Comparison of ENCODE assay signal across 8 mouse cellular contexts in the genomic region with DNA sequence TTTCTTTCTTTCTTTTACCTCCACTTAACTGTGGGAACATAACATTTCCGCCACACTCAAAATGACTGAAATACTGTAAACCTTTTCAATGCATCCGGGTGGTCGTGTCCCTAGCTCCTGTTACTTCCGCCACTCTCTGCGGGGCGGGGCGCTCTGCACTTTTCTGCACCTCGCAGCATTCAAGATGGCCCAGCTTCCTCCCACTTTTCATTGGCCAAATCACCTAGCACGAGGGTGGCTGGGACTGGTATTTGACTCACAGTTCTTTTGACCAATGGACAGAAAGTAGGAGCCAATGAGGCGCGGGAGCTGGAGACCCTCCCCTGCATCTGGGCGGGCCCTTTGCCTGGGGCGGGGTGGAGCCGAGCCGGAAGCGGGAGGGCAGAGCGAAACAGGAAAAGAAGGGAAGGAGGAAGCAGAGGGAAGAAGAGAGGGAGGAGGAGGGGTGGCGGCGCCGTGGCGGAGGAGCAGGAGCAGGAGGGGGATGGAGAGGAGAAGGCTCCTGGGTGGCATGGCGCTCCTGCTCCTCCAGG. TPM values are rescaled to one million over a fixed set of nuclear protein-coding genes. Genes with fewer than 3 reads are reported as not detected.
DNase-seq lines count a peak whose midpoint lies in the region; ATAC-seq and TF ChIP-seq lines count a peak whose summit lies in the region.

A gene (plus strand): TSS at position 365 of the 533 bp plus-strand sequence.

- TF ChIP-seq CTCF in C2C12 (IDR thresholded peaks at IDR 0.05; ENCODE audit: control insufficient read depth, insufficient read depth, insufficient read length) = no peak
- no peak for TF ChIP-seq CTCF in brain, embryonic 14.5 days (IDR thresholded peaks at IDR 0.05; ENCODE audit: borderline replicate concordance, extremely low read depth, insufficient read depth, insufficient read length)
- no peak for TF ChIP-seq CTCF in liver, adult 2 months (IDR thresholded peaks at IDR 0.05; ENCODE audit: low read depth, low read length)

- WGBS in heart, embryonic 11.5 days (ENCODE audit: insufficient replicate concordance) = 1% methylated on average over 22 of the region's 22 CpGs
- WGBS in kidney, embryonic 16.5 days = under 1% methylated on average over 18 of the region's 22 CpGs
- WGBS in liver, adult 2 months = 2% methylated on average over 22 of the region's 22 CpGs

- peak; percentile 100 for DNase-seq in brain, embryonic 14.5 days (ENCODE audit: low read depth)
- DNase-seq in liver, adult 2 months (ENCODE audit: extremely low read depth, low read depth, low spot score) = peak; percentile 97
- DNase-seq in splenic B cell, adult 2 months (ENCODE audit: low read depth, low spot score) = peak; percentile 99

- peak within 1 kb of the TSS; percentile 83 for H3K9ac ChIP-seq in heart, embryonic 11.5 days (ENCODE audit: low read depth, low read length)
- H3K9ac ChIP-seq in kidney, embryonic 16.5 days (replicated peaks; ENCODE audit: low read length) = peak within 1 kb of the TSS; percentile 88
- peak within 1 kb of the TSS; percentile 93 for H3K9ac ChIP-seq in liver, adult 2 months (ENCODE audit: low read depth, low read length)

- no peaks in the 10 kb centered on the region for H3K9me3 ChIP-seq in erythroblast, embryonic 14.5 days (ENCODE audit: control insufficient read depth, low read length)
- H3K9me3 ChIP-seq in heart, embryonic 11.5 days (replicated peaks; ENCODE audit: control insufficient read depth, low read length) = no peaks in the 10 kb centered on the region
- no peaks in the 10 kb centered on the region for H3K9me3 ChIP-seq in kidney, embryonic 16.5 days (ENCODE audit: low read length)

- H3K4me1 ChIP-seq in erythroblast, embryonic 14.5 days (ENCODE audit: control insufficient read depth) = peaks cover 40% of the 10 kb centered on the region
- peaks cover 12% of the 10 kb centered on the region for H3K4me1 ChIP-seq in heart, embryonic 11.5 days (ENCODE audit: control insufficient read depth, insufficient read depth, low read length)
- peaks cover 34% of the 10 kb centered on the region for H3K4me1 ChIP-seq in kidney, embryonic 16.5 days (ENCODE audit: insufficient read depth, low read length)
- peaks cover 15% of the 10 kb centered on the region for H3K4me1 ChIP-seq in liver, adult 2 months (ENCODE audit: control insufficient read depth, insufficient read depth, low read length)

- H3K4me2 ChIP-seq in heart, embryonic 11.5 days = peak within 1 kb of the TSS; percentile 84
- peak within 1 kb of the TSS; percentile 86 for H3K4me2 ChIP-seq in kidney, embryonic 16.5 days (replicated peaks; ENCODE audit: low read depth, low read length)
- H3K4me2 ChIP-seq in myocyte (ENCODE audit: low read depth) = peak within 1 kb of the TSS; percentile 81

- H3K36me3 ChIP-seq in C2C12 (ENCODE audit: control insufficient read depth, insufficient read depth) (no peaks in the 10 kb centered on the region), myocyte (ENCODE audit: control insufficient read depth, insufficient read depth) (no peaks in the 10 kb centered on the region)
- peaks cover 6% of the 10 kb centered on the region for H3K36me3 ChIP-seq in erythroblast, embryonic 14.5 days (ENCODE audit: control insufficient read depth)
- no peaks in the 10 kb centered on the region for H3K36me3 ChIP-seq in heart, embryonic 11.5 days (ENCODE audit: control insufficient read depth, insufficient read depth, low read length)
- peaks cover 17% of the 10 kb centered on the region for H3K36me3 ChIP-seq in kidney, embryonic 16.5 days (ENCODE audit: insufficient read depth, low read length)
- H3K36me3 ChIP-seq in liver, adult 2 months (ENCODE audit: control insufficient read depth, insufficient read depth, low read length) = peaks cover 4% of the 10 kb centered on the region; the same call in 1 of the 2 replicates
- H3K36me3 ChIP-seq in splenic B cell, adult 2 months (ENCODE audit: control insufficient read depth, insufficient read depth, low read length, poor library complexity, severe bottlenecking) = no peaks in the 10 kb centered on the region

- H3ac ChIP-seq in C2C12 (ENCODE audit: control insufficient read depth, insufficient read length, low read depth) = peak within 1 kb of the TSS; percentile 84
- peak within 1 kb of the TSS; percentile 66 for H3ac ChIP-seq in myocyte (ENCODE audit: control insufficient read depth, insufficient read length)

- peaks cover 48% of the 10 kb centered on the region for H3K79me2 ChIP-seq in C2C12 (ENCODE audit: control insufficient read depth, insufficient read depth)
- peaks cover 17% of the 10 kb centered on the region; the same call in 1 of the 2 replicates for H3K79me2 ChIP-seq in liver, adult 2 months (ENCODE audit: control insufficient read depth, insufficient read depth, low read length)
- peaks cover 45% of the 10 kb centered on the region for H3K79me2 ChIP-seq in myocyte (ENCODE audit: control insufficient read depth, insufficient read depth)

- H3K27me3 ChIP-seq in C2C12 (ENCODE audit: control insufficient read depth, insufficient read depth, insufficient read length) (no peaks in the 10 kb centered on the region), myocyte (ENCODE audit: control insufficient read depth, insufficient read depth, insufficient read length) (no peaks in the 10 kb centered on the region)
- no peaks in the 10 kb centered on the region for H3K27me3 ChIP-seq in erythroblast, embryonic 14.5 days (ENCODE audit: control insufficient read depth)
- H3K27me3 ChIP-seq in heart, embryonic 11.5 days (ENCODE audit: control insufficient read depth, insufficient read depth, low read length) = no peaks in the 10 kb centered on the region
- no peaks in the 10 kb centered on the region for H3K27me3 ChIP-seq in kidney, embryonic 16.5 days (ENCODE audit: insufficient read depth, low read length)
- no peaks in the 10 kb centered on the region for H3K27me3 ChIP-seq in liver, adult 2 months (ENCODE audit: control insufficient read depth, insufficient read depth, low read length)
- no peaks in the 10 kb centered on the region for H3K27me3 ChIP-seq in splenic B cell, adult 2 months (ENCODE audit: control insufficient read depth, insufficient read depth, low read length, poor library complexity, severe bottlenecking)

- H3K27ac ChIP-seq in heart, embryonic 11.5 days (ENCODE audit: low read depth, low read length) = peak within 1 kb of the TSS; percentile 18; the same call in 1 of the 2 replicates
- H3K27ac ChIP-seq in kidney, embryonic 16.5 days (ENCODE audit: low read length) = peak within 1 kb of the TSS; percentile 79
- peak within 1 kb of the TSS; percentile 87 for H3K27ac ChIP-seq in liver, adult 2 months (replicated peaks; ENCODE audit: insufficient read depth, low read depth, low read length)

- H3K4me3 ChIP-seq in C2C12 (ENCODE audit: insufficient read depth, poor library complexity, severe bottlenecking) = peak within 1 kb of the TSS; percentile 93
- H3K4me3 ChIP-seq in erythroblast, embryonic 14.5 days (replicated peaks) = peak within 1 kb of the TSS; percentile 95
- H3K4me3 ChIP-seq in heart, embryonic 11.5 days (ENCODE audit: low read depth, low read length) = peak within 1 kb of the TSS; percentile 89
- H3K4me3 ChIP-seq in kidney, embryonic 16.5 days (ENCODE audit: low read length) = peak within 1 kb of the TSS; percentile 100
- H3K4me3 ChIP-seq in liver, adult 2 months (ENCODE audit: insufficient read depth, low read depth, low read length) = peak within 1 kb of the TSS; percentile 89
- peak within 1 kb of the TSS; percentile 89 for H3K4me3 ChIP-seq in myocyte

- TF ChIP-seq POLR2A in brain, embryonic 14.5 days (IDR thresholded peaks at IDR 0.05; ENCODE audit: borderline replicate concordance, extremely low read depth, insufficient read depth, insufficient read length, poor library complexity, severe bottlenecking) = peak; percentile 34; the same call in 1 of the 2 replicates
- TF ChIP-seq POLR2A in liver, adult 2 months (IDR thresholded peaks at IDR 0.05; ENCODE audit: extremely low read depth, insufficient read depth, low read length) = peak; percentile 95
- TF ChIP-seq POLR2A in myocyte (IDR thresholded peaks at IDR 0.05; ENCODE audit: insufficient read length, low read depth) = peak; percentile 83

- peaks cover 39% of the 10 kb centered on the region for H3K79me3 ChIP-seq in C2C12 (ENCODE audit: low read depth)

- peak; percentile 99 for ATAC-seq in heart, embryonic 11.5 days (replicated peaks; ENCODE audit: insufficient number of reproducible peaks, low FRiP score, low TSS enrichment)
- peak; percentile 99 for ATAC-seq in kidney, embryonic 16.5 days (ENCODE audit: low FRiP score, low TSS enrichment)

TF ChIP-seq in C2C12, 6 proteins besides CTCF, POLR2A, EP300 and RAD21:
- TF ChIP-seq MYOG (IDR thresholded peaks at IDR 0.05; ENCODE audit: control insufficient read depth, extremely low read depth, insufficient read length) (no peak), MAX (IDR thresholded peaks at IDR 0.05) (peak; percentile 52)
TF ChIP-seq in C2C12: peak in this region for 1.

TF ChIP-seq in myocyte, 11 proteins besides CTCF, POLR2A, EP300 and RAD21:
- TF ChIP-seq REST (IDR thresholded peaks at IDR 0.05; ENCODE audit: insufficient read depth, insufficient read length) = peak; percentile 35
- TF ChIP-seq MYOG (IDR thresholded peaks at IDR 0.05; ENCODE audit: control insufficient read depth in 1 of 3, insufficient read depth in 1 of 3, insufficient read length in 2 of 3, low read depth in 2 of 3) = no peak
- peak; percentile 69 for TF ChIP-seq POLR2AphosphoS2 (IDR thresholded peaks at IDR 0.05; ENCODE audit: insufficient read length, low read depth)
- TF ChIP-seq USF1 (IDR thresholded peaks at IDR 0.05; ENCODE audit: low read depth) = peak; percentile 31
- TF ChIP-seq SRF (IDR thresholded peaks at IDR 0.05; ENCODE audit: control insufficient read depth, insufficient read length, low read depth) = peak; percentile 26

RNA-seq across cellular contexts. Expression of the gene that starts here (rescaled TPM):
- polyA plus RNA-seq in C2C12 (2012; fragmentation: generic; extraction: Trizol) (33.5 TPM), myocyte (2012; fragmentation: generic; extraction: Trizol) (39.8 TPM)
- 33.7 and 44.8 TPM in 2 replicates for polyA plus RNA-seq in brain, embryonic 14.5 days (2012; rRNA removed)
- 1.4 and 1.9 TPM in 2 replicates for polyA plus RNA-seq in erythroblast, embryonic 14.5 days (2012)
- 41.5 and 45.9 TPM in 2 replicates for polyA plus RNA-seq in heart, embryonic 11.5 days (2014; fragmentation: Nextera tagmentation; extraction: Ambion mirVana)
- 53.4 and 54.4 TPM in 2 replicates for polyA plus RNA-seq in kidney, embryonic 16.5 days (2015; fragmentation: Nextera tagmentation; extraction: Ambion mirVana)
- 66.7 and 90.9 TPM in 2 replicates for total RNA-seq in liver, adult 2 months (2014; rRNA removed)
- 140 and 169 TPM in 2 replicates for polyA plus RNA-seq in liver, adult 2 months (2012; rRNA removed)

Comparison
In these comparisons a context has a peak if more than half of its experiments do, and no peak if none do; other contexts are left out.
1. Peak in every context shown above with its lines: DNase-seq, ATAC-seq, H3K4me3 ChIP-seq and H3K27ac ChIP-seq.
2. RNA of the gene that starts here (polyA plus RNA-seq): 140 to 169 TPM in liver, adult 2 months, 53.4 to 54.4 TPM in kidney, embryonic 16.5 days, 33.7 to 44.8 TPM in brain, embryonic 14.5 days, 41.5 to 45.9 TPM in heart, embryonic 11.5 days, 39.8 TPM in myocyte (single experiment) and 33.5 TPM in C2C12 (single experiment); 1.4 to 1.9 TPM in erythroblast, embryonic 14.5 days; every median in the first group is over 10 times any median in the second.
3. POLR2A ChIP-seq: peak in every context shown above with its lines; median percentile 95 in liver, adult 2 months; 83 in myocyte; 34 in brain, embryonic 14.5 days.
4. H3K27ac ChIP-seq: peak in every context shown above with its lines; median percentile 87 in liver, adult 2 months; 79 in kidney, embryonic 16.5 days; 18 in heart, embryonic 11.5 days.